Mouse (Mus musculus) heart, adult 8-10 months (tissue): ENCODE measurements at regions not wholly inside any gene's neighbourhood (a gene's known extent, or its start where the extent isn't known, plus 50 kb on each side); places are given as distances from the start of the nearest gene placed in this dataset.

Experiments used
- DNase-seq: peaks from one replicate; pipeline ENCODE4 v3.0.0; 2022; ENCODE audit warnings: low spot score

- DNase-seq: peak; percentile 3
These were observed 170.4 kb upstream of the Ptger4 start for GRCm38 (mm10) chr15:5414401-5414800.

GRCm38 (mm10) chr15:5416031-5416430, 172.0 kb upstream of the Ptger4 start:
- DNase-seq: no peak

DNA sequence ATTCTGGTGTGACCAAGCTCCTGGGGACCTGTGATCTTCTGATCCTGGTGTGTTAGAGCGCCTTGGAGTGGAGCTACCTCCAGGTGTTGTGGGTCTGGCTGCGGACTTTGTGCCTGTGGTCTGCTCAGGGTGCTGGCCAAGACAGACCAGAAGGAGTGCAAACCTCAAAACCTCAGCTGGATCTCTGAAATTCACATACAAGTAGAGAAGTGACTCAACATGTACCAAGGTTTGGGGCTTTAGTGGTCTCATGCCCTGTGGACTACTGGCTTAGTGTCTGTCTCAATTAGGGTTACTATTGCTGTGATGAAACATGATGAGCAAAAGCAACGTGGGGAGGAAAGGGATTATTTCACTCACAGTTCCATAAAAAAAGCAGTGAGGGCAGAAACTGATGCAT, 182.7 kb upstream of the Ptger4 start:
- no peak for DNase-seq

DNA sequence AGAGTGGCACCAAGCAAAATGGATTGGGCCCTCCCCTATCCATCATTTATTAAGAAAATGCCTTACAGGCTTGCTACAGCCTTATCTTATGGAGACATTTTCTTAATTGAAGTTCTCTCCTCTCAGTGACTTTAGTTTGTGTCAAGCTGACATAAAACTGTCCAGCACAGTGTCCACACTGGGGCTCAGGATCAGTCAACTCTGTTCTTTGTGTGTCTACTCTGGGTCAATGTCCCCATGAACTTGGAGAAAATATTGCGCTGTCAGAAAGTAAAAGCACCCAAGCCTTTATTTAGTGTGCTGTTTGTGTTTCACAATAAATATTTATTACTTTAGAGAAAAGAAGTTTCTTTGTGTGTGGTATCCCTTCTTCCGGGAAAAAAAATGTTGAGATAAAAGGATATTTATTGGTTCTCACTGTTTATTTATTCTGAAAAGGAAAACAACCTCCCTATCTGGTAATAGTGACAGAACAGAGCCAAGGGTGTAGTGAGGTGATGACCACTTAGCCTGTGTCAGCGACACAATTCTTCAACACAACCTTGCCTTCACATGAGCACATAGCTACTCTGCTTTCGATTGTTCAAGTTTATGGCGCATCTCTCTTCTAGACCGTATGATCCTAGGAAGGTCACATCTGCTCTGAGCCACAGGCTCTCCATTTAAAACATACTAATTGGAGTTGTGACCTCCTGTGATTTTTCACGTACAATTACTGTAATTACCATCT, 183.5 kb upstream of the Ptger4 start:
- no peak for DNase-seq

- no peak for DNase-seq
These were observed 188.0 kb upstream of the Ptger4 start for GRCm38 (mm10) chr15:5432018-5432417.

DNA sequence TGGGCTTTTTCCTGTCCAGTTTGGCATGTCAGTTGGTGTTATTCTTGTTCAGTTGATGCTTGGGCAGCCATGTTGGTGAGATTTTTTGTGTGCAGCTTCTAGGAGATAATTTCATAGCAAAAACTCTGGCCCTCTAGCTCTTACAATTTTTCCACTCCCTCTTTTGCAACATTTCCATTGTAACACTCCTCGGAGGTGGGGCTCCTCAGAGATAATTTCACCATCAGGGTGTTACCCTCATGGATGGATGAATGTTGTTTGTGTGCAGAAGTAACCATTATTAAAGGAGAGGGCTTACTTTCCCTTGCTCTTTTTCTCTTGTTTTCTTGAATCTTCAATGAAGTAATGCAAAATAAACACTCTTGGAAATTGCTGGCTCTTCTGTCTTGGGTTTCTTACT, 193.0 kb upstream of the Ptger4 start:
- no peak for DNase-seq

DNA sequence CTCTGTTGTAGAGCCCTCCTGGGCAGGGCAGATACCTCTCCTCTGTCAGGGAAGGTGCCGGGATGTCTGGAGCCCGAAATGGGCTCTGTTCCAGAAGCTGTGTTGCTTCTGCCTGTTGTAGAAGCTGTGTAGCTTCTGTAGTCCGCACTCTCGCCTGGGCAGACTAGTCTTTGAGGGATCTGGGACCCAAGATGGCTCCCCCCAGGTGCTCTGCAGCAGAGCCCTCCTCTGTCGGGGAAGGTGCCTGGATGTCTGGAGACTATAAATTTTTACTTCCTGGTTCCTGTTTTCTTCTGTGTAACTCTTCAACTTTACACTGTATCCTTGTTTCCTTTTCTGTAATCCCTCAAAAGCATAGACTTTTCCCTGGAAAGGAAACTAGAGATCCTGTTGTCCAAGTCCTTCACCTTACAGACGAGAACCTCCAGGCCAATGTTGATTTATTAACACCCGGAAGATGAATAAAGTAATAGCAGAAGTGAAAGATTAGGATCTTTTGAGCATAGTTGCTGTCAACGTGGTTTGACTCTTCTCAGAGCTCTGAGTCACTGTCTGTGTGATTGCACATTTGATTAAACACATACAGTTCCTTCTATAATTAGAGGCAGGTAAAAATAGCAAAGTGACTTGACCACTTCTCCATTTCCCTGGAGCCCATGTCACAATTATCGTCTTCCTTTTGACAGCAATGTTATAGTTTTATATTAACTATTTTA, 202.2 kb upstream of the Ptger4 start:
- peak; percentile 8 for DNase-seq

DNA sequence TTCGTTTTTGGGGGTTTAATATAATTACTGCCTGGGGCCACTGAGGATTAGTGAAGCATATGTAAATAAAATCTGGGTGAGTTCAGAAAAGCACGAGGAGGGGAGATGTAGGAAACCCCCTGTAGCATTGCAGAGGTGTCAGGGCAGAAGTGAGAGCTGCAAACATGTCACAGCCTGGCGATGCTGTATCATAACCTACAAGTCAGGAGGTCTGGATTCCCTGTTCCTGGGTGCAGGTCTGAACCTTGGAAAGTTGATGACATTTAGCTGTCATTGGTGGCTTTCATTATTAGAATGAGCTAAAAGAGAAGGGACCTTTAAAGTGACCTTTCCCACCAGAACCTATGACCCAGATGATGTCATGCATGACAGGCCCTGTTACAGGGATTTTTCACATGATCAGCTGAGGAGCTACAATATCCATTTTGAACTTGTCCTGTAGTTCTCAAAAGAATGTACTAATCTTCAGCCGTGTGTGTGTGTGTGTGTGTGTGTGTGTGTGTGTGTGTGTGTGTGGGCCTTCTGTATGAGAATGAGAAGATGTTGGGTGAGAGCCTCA, 202.8 kb upstream of the Ptger4 start:
- no peak for DNase-seq

- no peak for DNase-seq
These were observed 203.9 kb upstream of the Ptger4 start for GRCm38 (mm10) chr15:5447707-5448496.

- DNase-seq: no peak
These were observed 215.1 kb upstream of the Ptger4 start for GRCm38 (mm10) chr15:5459083-5459482.

DNA sequence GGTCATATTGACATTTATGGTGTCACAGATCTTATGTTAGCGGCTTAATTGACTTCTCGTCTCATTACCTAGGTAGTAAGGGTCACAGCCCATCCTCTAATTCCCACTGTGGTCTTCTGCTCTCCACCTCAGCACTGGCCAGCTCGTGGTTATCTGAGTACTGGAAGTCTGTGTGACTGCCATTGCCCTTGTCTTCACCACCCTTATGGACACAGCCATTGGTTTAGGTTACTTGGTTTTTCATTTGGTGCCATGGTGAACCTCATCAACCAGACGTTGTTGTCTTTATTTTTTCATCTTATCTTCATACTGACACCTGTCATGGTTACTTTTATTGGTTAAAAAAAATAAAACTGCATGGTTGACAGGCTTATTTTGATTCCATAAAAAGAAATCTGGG, 215.6 kb upstream of the Ptger4 start:
- no peak for DNase-seq

DNA sequence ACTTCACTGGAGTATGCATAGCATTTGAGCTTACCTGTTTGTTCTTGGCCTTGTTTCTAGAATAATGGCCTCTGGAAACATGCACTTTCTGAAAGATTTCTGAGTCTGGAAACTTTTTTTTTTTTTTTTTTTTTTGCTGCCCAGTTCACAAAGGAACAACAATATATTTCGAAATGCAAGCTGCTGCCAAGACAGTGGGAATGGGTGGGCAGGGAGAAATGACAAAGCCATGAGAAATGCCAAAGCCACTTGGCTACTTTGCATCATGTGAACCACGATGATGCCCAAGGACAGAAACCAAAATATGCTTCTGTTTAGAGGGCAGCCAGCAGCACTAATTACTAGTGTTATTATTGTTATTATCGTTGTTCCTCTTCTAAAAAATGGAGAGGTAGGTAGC, 218.7 kb upstream of the Ptger4 start:
- no peak for DNase-seq

DNA sequence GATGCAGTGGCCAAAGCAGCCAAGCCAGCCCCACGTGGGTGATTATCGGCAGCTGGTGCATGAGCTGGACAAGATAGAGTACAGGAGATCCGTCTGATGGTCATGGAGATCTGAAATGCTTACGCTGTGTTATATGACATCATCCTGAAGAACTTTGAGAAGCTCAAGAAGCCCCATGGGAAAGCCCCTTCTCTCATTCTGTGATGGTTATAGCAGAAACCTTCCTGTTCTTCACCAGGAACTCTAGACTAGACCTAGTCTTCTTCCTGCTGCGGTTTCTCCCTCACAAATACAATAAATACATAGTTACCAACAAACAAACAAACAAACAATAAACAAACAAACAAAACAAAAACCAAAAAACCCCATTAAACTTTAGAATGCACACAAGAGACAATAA, 220.7 kb upstream of the Ptger4 start:
- no peak for DNase-seq

- DNase-seq: no peak
These were observed 224.6 kb upstream of the Ptger4 start for GRCm38 (mm10) chr15:5468535-5469073.

DNA sequence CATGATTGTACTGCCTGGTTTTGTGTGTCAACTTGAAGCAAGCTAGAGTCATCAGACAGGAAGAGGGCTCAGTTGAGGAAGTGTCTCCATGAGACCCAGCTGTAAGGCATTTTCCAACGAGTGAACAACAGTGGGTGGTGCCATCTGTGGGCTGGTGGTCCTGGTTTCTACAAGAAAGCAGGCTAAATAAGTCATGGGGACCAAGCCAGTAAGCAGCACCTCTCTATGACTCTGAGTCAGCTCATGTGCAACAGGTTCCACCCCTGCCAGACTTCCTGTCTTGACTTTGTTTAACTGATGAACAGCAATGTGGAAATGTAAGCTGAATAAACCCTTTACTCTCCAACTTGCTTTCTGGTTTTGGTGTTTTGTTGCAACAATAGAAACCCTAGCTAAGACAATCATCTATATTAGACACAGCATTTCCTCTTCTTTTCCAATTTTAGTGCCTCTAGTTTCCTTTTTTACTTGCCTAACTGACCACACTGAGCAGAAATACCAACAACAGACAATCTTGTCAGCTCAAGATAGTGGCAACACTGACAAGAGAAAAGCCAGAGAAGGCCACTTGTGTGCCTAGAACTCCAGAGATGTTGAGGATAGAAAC, 231.5 kb upstream of the Ptger4 start:
- DNase-seq: no peak

DNA sequence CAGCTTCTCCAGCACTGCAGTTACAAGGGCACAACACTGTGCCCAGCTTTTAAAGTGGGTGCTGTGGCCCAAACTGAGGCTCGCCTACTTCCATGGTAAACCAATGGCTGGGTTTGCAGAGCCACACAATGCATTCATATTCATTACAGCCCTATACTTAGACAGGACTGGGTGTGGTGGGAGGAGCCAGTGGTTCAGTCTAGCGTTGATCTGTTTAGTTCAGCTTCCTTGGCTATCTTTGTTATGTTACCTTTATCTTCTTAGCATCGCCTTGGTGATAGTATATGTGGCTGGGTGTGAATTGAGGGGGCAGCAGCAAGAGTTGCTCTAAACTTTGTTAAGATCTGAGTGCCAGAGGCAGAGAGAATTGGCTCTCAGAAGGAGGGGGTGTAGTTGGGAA, 249.3 kb upstream of the Ptger4 start:
- no peak for DNase-seq

DNA sequence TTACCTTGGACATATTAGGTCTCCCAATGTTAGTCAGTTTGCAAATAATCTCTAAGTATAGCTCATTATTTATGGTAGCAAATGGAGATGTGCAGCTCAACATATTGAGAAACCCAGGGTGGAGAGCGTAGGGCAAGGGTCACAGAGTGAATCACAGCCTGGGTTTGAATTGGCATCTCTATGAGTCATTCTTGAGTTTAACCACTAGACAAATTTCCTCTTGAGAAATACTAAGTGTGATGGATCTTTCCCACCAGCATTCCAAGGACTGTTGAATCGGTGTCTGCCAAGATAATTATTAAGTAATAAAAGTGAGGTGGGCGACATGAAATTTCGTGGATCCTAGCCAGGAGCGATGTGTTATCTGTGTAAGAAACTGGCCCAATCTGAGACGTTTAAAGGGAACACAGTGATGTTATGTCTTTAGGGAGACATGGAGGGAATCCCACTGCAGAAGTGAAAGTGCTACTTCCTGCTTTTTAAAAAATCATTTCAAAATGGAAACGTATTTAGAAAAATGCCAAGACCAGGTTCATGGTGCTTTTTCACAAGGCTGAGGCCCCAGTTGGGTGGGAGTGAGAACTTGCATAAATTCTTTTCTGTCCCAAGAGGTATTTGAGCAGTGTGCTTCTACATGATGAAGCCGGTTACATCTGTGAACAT, 251.3 kb upstream of the Ptger4 start:
- DNase-seq: no peak

GRCm38 (mm10) chr15:5495954-5496353, 252.0 kb upstream of the Ptger4 start:
- DNase-seq: no peak

- no peak for DNase-seq
These were observed 260.5 kb upstream of the Ptger4 start for GRCm38 (mm10) chr15:5504502-5504901.

DNA sequence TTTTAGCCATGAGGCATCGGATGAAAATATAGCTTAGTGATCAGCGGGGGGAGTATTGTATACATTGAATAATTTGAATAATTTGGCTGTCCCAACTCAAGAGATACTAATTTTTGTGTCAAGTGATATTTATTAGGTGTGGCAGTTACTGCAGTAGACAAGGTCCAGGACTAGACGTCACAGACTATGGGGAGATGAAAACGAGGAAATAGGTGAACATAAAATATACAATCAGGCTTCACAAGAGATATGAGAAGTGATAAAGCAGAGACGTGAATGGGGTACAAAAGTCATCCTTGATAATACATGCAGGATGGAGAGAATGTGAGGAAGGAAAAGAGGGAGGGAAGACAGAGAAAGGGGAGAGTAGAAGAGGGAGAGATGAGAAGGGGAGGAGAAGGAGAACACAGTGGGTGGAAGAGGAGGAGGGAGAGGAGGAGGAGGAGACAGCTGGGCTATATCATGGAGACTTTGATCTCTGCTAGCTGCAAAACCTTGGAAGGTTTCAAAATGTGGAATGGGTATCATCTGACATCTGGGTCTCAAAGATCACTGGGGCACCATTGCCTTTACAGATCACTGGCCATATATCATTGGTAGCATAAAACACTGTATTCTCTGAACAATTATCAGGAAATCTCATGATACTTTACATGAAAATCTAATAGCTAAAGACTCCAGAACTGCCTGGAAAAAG, 263.0 kb upstream of the Ptger4 start:
- DNase-seq: no peak

- no peak for DNase-seq
These were observed 263.5 kb upstream of the Ptger4 start for GRCm38 (mm10) chr15:5507545-5507913.
